Mouse (Mus musculus): ENCODE data around the gene Rfesd. TPM values are rescaled to one million over a fixed set of nuclear protein-coding genes. Genes with fewer than 3 reads are reported as not detected.

Rfesd gene
- total RNA-seq (2023): 10 to 100 TPM in 1 of 2 experiments, 1 to 10 TPM in 1; 8.5 to 11.4 TPM

GRCm38 (mm10) chr13:76017974-76018843, at the start of gene Rfesd:
Rfesd (minus strand) TSS chr13:76018719.

GRCm38 (mm10) chr13:76056896-76057266, 38.4 kb upstream of the Rfesd start, which contains the start of gene Gpr150:
Gpr150 (minus strand) TSS chr13:76056996.

GRCm38 (mm10) chr13:75966850-75967249, 51.7 kb downstream of the Rfesd start, which contains the start of gene Spata9:
Spata9 (plus strand) TSS chr13:75967150.

Other genes starting within 250 kb of the Rfesd start
- gene Glrx, start 178.9 kb downstream of the Rfesd start, total RNA-seq (2023): 100 to 1,000 TPM; 257 to 259 TPM
- under 1 TPM; 0.62 to 0.66 TPM for gene Rhobtb3, start 74.8 kb downstream of the Rfesd start, total RNA-seq (2023)
- gene Spata9, start 51.6 kb downstream of the Rfesd start, total RNA-seq (2023): not detected
- under 1 TPM in 1 of 2 experiments, not detected in 1; 0.26 TPM for gene Gpr150, start 38.3 kb upstream of the Rfesd start, total RNA-seq (2023)
- gene Arsk, start 79.9 kb upstream of the Rfesd start, total RNA-seq (2023): 1 to 10 TPM; 7.0 to 9.5 TPM
- 1 to 10 TPM; 7.2 to 7.3 TPM for gene Ttc37, start 80.0 kb upstream of the Rfesd start, total RNA-seq (2023)